Mouse (Mus musculus) telencephalon, adult 2 months (tissue): ENCODE measurements around the gene Myo1e.

ENCODE experiments used
- DNase-seq: peaks from one replicate; pipeline ENCODE4 v3.0.0-alpha.2; 2011; ENCODE audit warnings: low read depth, low spot score

Gene Myo1e

DNA sequence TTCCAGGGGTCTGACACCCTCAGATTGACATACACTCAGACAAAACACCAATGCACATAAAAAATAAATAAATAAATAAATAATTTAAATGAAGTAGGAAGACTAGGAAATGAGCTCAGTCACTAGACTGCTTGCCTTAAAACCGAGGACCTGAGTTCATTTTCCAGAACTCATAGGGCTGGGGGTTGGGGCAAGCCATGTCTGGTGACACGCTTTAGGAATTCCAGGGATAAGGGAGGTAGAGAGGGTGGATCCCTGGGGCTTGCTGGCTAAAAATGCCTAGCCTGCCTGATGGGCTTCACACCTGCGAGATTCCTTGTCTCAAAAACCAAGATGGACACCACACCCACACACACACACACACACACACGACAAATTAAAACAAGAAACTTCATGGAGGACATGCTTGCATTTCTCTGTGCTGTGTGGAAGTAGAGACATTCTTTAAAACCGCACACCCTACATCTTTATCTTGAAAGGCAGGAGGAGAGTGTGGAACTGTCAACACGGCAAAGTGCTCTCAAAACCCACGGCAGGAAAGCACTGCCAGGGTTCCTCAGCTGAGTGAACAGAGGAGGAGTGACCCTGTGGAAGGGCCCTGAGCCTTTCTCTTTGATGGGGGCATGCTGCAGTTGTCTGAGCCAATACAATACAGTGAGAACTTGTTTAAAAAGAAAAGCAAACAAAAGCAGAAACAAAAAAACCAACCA lies 13.5 kb downstream of the Myo1e start:
- no peak for DNase-seq

DNA sequence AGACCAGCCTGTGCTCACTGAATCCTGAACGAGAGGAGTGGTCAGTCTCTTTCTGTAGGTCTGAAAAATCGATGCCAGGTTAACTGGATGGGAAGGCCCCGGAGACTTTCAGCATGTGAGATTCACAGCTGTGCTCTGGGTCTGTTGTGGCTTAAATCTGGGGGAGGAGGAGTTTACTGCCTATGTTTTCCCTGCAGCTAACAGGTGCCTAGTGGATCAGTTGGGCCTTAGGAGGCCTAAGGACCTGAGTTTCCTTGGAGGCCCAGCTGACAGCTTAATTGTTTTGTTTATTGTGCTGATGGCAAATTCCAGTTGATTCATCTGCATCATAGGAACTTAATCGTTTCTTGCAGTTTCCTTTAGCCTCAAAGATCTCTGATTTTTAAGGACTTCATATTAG lies 16.0 kb downstream of the Myo1e start:
- no peak for DNase-seq

DNA sequence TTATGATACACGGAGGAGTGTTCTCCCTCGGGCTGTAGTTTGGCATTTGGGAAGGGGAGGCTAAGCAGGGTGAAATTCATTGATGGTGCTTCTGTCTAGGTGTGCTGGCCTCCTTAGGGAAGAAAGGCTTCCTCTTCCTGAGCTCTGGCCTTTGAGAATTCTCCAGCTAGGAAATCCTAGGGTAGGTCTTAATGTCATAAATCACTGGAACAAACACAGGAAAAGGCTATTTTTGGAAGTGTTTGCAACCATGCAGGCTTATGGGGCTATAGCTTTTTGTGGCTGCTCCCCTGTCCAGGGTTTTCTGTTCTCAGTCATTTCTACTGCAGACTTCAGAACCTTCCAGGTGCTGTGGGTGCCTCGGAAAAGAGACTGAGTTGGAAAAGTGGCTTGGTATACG lies 16.9 kb downstream of the Myo1e start:
- no peak for DNase-seq

GRCm38 (mm10) chr9:70226359-70226758 lies 19.2 kb downstream of the Myo1e start:
- DNase-seq, result no peak

DNA sequence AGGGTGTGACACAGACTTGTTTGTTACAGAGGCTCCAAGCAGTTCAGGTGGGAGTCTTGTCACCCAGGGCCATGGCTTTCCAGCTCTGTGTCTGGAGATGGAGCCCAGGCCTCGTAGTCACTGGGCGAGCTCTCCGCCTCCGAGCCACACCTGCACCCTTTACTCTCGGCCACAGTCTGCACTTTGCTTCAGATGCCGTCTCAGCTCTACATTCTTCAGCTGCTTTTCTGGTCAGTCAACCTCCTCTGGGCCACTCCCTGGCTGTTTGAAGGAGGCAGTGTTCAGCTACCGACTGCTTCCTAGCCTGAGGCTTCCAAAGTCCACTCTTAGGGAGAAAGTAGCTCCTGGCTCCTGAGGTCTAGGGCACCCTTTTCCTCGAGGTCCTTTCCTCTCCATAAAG lies 22.7 kb downstream of the Myo1e start:
- DNase-seq, result no peak

- DNase-seq, result no peak
Measured at GRCm38 (mm10) chr9:70232044-70233010, 25.2 kb downstream of the Myo1e start.

DNA sequence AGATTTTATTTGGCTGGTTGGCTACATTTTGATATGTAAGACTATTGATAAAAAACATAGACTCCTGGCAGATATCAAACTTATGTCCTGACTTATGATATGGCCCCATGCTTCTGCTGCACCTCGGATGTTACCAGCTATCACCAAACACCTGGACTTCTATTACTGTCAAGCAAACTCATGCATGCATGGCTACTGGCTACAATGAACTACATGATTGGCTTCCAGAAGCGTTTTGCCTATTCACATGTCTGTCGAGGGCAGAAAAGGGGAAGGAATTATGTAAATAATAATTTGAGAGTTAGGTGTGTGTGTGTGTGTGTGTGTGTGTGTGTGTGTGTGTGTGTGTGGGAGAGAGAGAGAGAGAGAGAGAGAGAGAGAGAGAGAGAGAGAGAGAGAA lies 30.0 kb downstream of the Myo1e start:
- DNase-seq, result no peak

GRCm38 (mm10) chr9:70237561-70237960 lies 30.4 kb downstream of the Myo1e start:
- no peak for DNase-seq

- no peak for DNase-seq
Measured at GRCm38 (mm10) chr9:70238391-70238790, 31.2 kb downstream of the Myo1e start.

DNA sequence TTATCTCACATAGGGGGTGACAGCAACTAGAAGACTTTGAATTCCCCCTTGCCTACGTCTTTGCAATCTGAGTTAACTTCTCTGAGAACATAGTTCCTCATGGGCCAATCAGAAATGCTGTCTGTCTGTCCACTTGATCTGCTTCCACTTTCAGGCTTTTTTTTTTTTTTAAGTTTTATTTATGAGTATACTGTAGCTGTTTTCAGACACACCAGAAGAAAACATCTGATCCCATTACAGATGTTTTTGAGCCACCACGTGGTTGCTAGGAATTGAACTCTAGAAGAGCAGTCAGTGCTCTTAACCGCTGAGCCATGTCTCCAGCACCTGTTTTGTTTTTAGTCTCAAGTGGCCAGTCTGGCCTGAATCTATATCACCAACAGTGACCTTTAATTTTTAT lies 32.1 kb downstream of the Myo1e start:
- DNase-seq, result no peak

GRCm38 (mm10) chr9:70240703-70241410 lies 33.7 kb downstream of the Myo1e start:
- no peak for DNase-seq

GRCm38 (mm10) chr9:70241411-70241961 lies 34.3 kb downstream of the Myo1e start:
- no peak for DNase-seq

DNA sequence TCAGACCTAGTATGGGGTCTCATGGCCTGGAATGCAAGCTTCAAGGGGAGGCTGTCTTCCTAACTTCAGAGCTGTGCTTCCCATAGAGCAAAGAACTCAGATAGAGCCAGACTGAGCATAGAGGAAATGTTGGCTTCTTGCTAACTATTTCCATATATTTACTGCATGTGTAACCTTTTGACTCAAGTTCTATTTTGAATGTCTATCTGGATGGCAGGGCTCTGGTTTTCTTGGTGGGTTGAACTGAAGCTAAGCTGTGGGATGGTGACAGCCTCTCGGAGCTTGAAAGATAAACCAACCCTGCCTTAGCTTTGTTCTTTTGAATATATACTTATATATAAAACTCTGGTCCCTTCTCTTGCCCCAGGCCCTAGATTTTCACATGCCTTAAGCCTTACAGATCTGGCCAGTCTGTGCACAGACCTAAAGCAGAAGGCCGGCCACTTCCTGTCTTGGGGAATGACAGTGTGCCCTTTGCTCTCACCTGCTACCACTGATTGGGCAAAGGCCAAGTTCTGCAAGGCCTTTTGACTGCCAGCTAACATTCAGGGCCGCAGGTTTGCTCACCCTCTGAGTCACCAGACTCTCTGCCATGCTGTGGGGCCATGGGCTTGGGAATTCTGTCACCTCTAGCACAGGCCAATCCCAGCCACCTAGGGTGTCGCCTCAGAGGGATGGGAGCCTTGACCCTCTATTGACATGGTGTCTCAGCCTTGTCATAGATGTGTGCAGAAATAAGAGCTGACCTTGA lies 35.1 kb downstream of the Myo1e start:
- no peak for DNase-seq

GRCm38 (mm10) chr9:70243241-70243640 lies 36.1 kb downstream of the Myo1e start:
- no peak for DNase-seq

GRCm38 (mm10) chr9:70243708-70244107 lies 36.6 kb downstream of the Myo1e start:
- DNase-seq, result no peak

- no peak for DNase-seq
Measured at GRCm38 (mm10) chr9:70244115-70244514, 37.0 kb downstream of the Myo1e start.

- DNase-seq, result no peak
Measured at GRCm38 (mm10) chr9:70245040-70245439, 37.9 kb downstream of the Myo1e start.

- no peak for DNase-seq
Measured at GRCm38 (mm10) chr9:70246427-70246826, 39.3 kb downstream of the Myo1e start.

GRCm38 (mm10) chr9:70248046-70248445 lies 40.9 kb downstream of the Myo1e start:
- DNase-seq, result no peak

DNA sequence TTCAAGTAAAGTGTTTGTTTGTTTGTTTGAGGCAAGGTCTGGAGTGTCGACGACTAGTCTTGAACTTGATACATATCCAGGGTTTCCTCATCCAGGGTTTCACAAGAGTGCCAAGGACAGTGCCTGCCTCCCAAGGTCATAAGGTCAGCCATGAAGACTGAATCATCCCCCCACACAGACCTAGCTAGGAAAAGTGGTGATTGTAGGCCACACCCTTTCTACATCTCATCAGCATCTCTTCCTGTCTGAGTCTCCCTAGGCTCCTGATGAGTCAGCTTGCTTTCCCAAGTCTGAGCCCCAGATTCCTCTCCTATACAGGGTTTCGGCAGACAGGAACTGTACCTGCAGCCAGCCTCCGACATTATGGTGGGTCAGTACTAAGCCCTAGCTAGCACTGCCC lies 41.7 kb downstream of the Myo1e start:
- no peak for DNase-seq
